ENCODE assay signal across 9 mouse cellular contexts in the genomic region with DNA sequence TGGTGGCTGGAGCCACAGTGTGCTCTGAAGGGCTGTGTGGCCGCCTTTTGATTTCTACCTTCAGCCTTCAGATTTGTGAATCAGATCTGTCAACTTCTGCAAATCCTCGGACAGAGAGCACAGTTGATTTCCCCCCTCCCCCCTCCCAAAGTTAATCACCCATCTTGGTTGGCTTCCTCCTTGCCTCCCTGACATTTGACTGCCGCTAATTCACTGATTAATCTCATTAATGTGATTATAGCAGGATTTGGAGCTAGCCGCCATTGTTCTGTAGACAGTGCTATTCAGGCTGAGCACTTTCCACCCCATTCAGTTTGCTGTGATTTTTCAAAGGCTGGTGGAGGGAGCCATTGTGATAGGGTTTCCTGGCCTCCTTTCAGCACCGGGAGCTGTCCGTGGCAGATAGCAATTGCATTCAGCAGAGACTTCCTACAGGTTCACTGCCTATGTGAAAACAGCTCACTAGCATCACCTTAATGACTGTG. TPM values are rescaled to one million over a fixed set of nuclear protein-coding genes. Genes with fewer than 3 reads are reported as not detected.
A peak's percentile ranks its signal among the peaks of the same experiment; 100 is the strongest.
DNase-seq lines count a peak whose midpoint lies in the region; ATAC-seq lines count a peak whose summit lies in the region.
"Had no signal": no experiment of that assay in that cellular context is flagged by ENCODE, and none has a peak within 500 bp of the region (broad histone marks: within the 10 kb centered on the region; RNA-seq: fewer than 3 reads in every experiment).

No protein-coding gene starts in this region.

- H3K4me1 ChIP-seq in kidney, embryonic 14.5 days (ENCODE audit: control insufficient read depth, insufficient read depth, low read length) = no peaks in the 10 kb centered on the region
- peaks cover 37% of the 10 kb centered on the region for H3K4me1 ChIP-seq in embryonic facial prominence, embryonic 10.5 days
- no peaks in the 10 kb centered on the region for H3K4me1 ChIP-seq in liver, embryonic 11.5 days (replicated peaks; ENCODE audit: control insufficient read depth, insufficient read depth, low read length)

- H3K9ac ChIP-seq in kidney, embryonic 14.5 days (ENCODE audit: low read depth, low read length) = no peak overlapping the region
- H3K9ac ChIP-seq in liver, embryonic 11.5 days (ENCODE audit: low read depth, low read length) = no peak overlapping the region

- H3K27ac ChIP-seq in kidney, embryonic 14.5 days (ENCODE audit: low read depth, low read length) = no peak overlapping the region
- H3K27ac ChIP-seq in embryonic facial prominence, embryonic 10.5 days (replicated peaks) = no peak overlapping the region
- no peak overlapping the region for H3K27ac ChIP-seq in liver, embryonic 11.5 days (ENCODE audit: low read depth, low read length)
- H3K27ac ChIP-seq: macrophage had no signal

- WGBS in kidney, embryonic 14.5 days = 16% methylated on average over 6 of the region's 6 CpGs
- 8% methylated on average over 6 of the region's 6 CpGs for WGBS in embryonic facial prominence, embryonic 10.5 days
- 10% methylated on average over 6 of the region's 6 CpGs for WGBS in liver, embryonic 11.5 days

- ATAC-seq in kidney, embryonic 14.5 days (ENCODE audit: low FRiP score, low TSS enrichment) = no peak
- ATAC-seq in liver, embryonic 11.5 days (replicated peaks; ENCODE audit: low FRiP score) = no peak

- H3K36me3 ChIP-seq in kidney, embryonic 14.5 days (ENCODE audit: control insufficient read depth, insufficient read depth, low read length) = no peaks in the 10 kb centered on the region
- no peaks in the 10 kb centered on the region for H3K36me3 ChIP-seq in embryonic facial prominence, embryonic 10.5 days (replicated peaks)
- H3K36me3 ChIP-seq in liver, embryonic 11.5 days (ENCODE audit: control insufficient read depth, insufficient read depth, low read length) = no peaks in the 10 kb centered on the region

- no peak overlapping the region for H3K4me3 ChIP-seq in kidney, embryonic 14.5 days (ENCODE audit: low read length)
- no peak overlapping the region for H3K4me3 ChIP-seq in embryonic facial prominence, embryonic 10.5 days
- no peak overlapping the region for H3K4me3 ChIP-seq in liver, embryonic 11.5 days (ENCODE audit: low read depth, low read length)

- DNase-seq in kidney, postnatal 4 days = peak; percentile 81 to 82
- peak; percentile 11 for DNase-seq in adipocyte (ENCODE audit: low spot score)
- DNase-seq in embryonic facial prominence, embryonic 10.5 days (ENCODE audit: low spot score) = peak; percentile 81
- DNase-seq in liver, embryonic 11.5 days (ENCODE audit: low spot score) = peak; percentile 38
- DNase-seq in right cerebral cortex, postnatal 25 days = peak; percentile 51
- no peak for DNase-seq in thymus, postnatal 0 days (ENCODE audit: low spot score)
- DNase-seq in layer of hippocampus, postnatal 36 days = no peak

- no peak overlapping the region for H3K4me2 ChIP-seq in kidney, embryonic 14.5 days (replicated peaks; ENCODE audit: low read depth, low read length)
- H3K4me2 ChIP-seq in liver, embryonic 11.5 days = no peak overlapping the region

- H3K27me3 ChIP-seq in kidney, embryonic 14.5 days (ENCODE audit: control insufficient read depth, insufficient read depth, low read length) = peaks cover 49% of the 10 kb centered on the region
- H3K27me3 ChIP-seq in embryonic facial prominence, embryonic 10.5 days (replicated peaks; ENCODE audit: low read depth, poor library complexity, severe bottlenecking) = peaks cover 67% of the 10 kb centered on the region
- H3K27me3 ChIP-seq in liver, embryonic 11.5 days (replicated peaks; ENCODE audit: control insufficient read depth, insufficient read depth, low read length) = peaks cover 43% of the 10 kb centered on the region

- no peaks in the 10 kb centered on the region for H3K9me3 ChIP-seq in kidney, embryonic 14.5 days (ENCODE audit: control insufficient read depth, low read length)
- no peaks in the 10 kb centered on the region for H3K9me3 ChIP-seq in embryonic facial prominence, embryonic 10.5 days
- no peaks in the 10 kb centered on the region for H3K9me3 ChIP-seq in liver, embryonic 11.5 days (ENCODE audit: control insufficient read depth, low read length)

RNA-seq across cellular contexts. Expression of a gene that starts 2.1 kb away (rescaled TPM):
- not detected in 2 replicates for polyA plus RNA-seq in kidney, embryonic 14.5 days (2014; fragmentation: Nextera tagmentation; extraction: Ambion mirVana)
- polyA plus RNA-seq in embryonic facial prominence, embryonic 10.5 days (2016; fragmentation: Nextera tagmentation; extraction: Ambion mirVana) = 1.7 and 3.6 TPM in 2 replicates
- 0.44 and 0.53 TPM in 2 replicates for polyA plus RNA-seq in liver, embryonic 11.5 days (2014; fragmentation: Nextera tagmentation; extraction: Ambion mirVana)
- polyA plus RNA-seq in thymus, postnatal 0 days (2015; fragmentation: Nextera tagmentation; extraction: Ambion mirVana) = 0.16 TPM in 1 of 2 replicates, not detected in the other
- total RNA-seq in layer of hippocampus, postnatal 36 days (2021) = 100 to 1,000 TPM; 221 to 228 TPM
- polyA plus RNA-seq: macrophage had no signal

Comparison
In these comparisons a context has a peak if more than half of its experiments do, and no peak if none do; other contexts are left out.
1. DNase-seq: peak in kidney, postnatal 4 days (2 of 2), adipocyte (single experiment), embryonic facial prominence, embryonic 10.5 days (single experiment), liver, embryonic 11.5 days (single experiment) and right cerebral cortex, postnatal 25 days (single experiment); none in thymus, postnatal 0 days (single experiment) and layer of hippocampus, postnatal 36 days (0 of 2).